Mouse (Mus musculus): ENCODE data around the gene Atxn7l1. TPM values are rescaled to one million over a fixed set of nuclear protein-coding genes. Genes with fewer than 3 reads are reported as not detected.

The Atxn7l1 gene
- polyA plus RNA-seq, 1 experiment: 3.9 TPM

DNA sequence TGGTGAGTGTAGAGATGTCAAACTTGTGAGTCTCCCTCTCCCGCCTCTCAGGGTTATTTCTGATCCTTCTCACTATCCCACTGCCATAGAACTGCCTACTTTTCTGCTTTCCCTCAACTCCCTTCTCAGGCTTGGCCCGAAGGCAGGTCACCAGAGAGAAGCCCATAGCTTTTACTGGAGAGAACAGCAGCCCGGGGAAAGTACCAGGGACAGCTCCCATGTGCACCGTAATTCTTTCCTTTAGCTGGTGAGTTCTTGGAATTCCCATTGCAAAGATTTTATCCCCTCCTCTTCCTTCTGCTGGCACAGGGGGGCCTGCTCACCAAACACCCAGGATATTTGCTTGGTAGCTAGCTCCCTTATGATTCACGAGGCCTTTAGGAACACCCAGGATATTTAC is 190.7 kb downstream of the Atxn7l1 start:
- no peaks in the 10 kb centered on the region for H3K9me3 ChIP-seq (ENCODE audit: control insufficient read depth, low read length)
- H3K36me3 ChIP-seq (ENCODE audit: control insufficient read depth): peaks cover 87% of the 10 kb centered on the region

DNA sequence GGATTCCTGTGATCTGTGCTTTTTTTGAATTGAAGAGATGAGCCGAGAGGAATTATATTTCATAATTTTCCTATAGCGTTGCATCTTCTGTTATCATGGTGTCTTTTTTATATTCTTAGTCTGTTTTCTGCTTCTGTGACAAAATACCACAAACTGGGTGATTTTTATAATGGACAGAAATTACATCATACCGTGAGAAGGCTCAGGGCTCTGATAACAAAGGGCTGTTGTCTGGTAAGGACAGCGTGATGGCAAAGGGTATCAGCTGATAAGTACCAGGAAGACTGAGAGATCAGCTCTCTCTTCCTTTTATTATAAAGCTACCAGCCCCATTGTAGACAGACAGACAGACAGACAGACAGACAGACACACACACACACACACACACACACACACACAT is 192.3 kb downstream of the Atxn7l1 start:
- peaks cover 87% of the 10 kb centered on the region for H3K36me3 ChIP-seq (ENCODE audit: control insufficient read depth)
- H3K4me1 ChIP-seq (ENCODE audit: control insufficient read depth): peaks cover 34% of the 10 kb centered on the region
- no peaks in the 10 kb centered on the region for H3K9me3 ChIP-seq (ENCODE audit: control insufficient read depth, low read length)
- no peaks in the 10 kb centered on the region for H3K27me3 ChIP-seq (ENCODE audit: control insufficient read depth)
- TF ChIP-seq TAL1 (IDR thresholded peaks at IDR 0.05; ENCODE audit: low read length) (no peak), GATA1 (IDR thresholded peaks at IDR 0.05; ENCODE audit: low read length) (no peak)
- H3K4me3 ChIP-seq (replicated peaks): no peak overlapping the region

More for the DNA sequence above, 190.7 kb downstream of the Atxn7l1 start:
- no peak overlapping the region for H3K4me3 ChIP-seq (replicated peaks)
- TF ChIP-seq TAL1 (IDR thresholded peaks at IDR 0.05; ENCODE audit: low read length) (no peak), GATA1 (IDR thresholded peaks at IDR 0.05; ENCODE audit: low read length) (no peak)
- peaks cover 51% of the 10 kb centered on the region for H3K4me1 ChIP-seq (ENCODE audit: control insufficient read depth)
- no peaks in the 10 kb centered on the region for H3K27me3 ChIP-seq (ENCODE audit: control insufficient read depth)

DNA sequence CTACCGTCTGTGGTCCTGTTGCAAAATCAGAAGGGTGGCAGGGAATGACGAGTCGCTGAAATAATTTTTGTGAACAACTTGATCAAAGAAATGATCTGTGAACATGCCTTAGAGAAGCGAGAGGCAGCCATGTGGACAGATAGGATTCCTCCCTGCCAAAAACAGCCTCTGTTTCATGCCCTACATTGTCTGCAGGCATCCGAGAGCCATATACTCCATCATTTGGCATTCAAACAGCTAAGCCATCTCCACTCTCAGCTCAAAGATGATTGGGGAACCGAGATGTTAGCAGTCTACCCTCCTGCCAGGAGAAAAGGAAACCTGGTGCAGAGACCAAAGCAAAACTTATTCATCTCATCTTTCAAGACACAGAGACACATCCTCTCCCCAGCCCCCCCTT is 193.2 kb downstream of the Atxn7l1 start:
- Histone ChIP-seq H3K4me1 (ENCODE audit: control insufficient read depth) (peaks cover 26% of the 10 kb centered on the region), H3K4me3 (replicated peaks) (no peak overlapping the region), H3K36me3 (ENCODE audit: control insufficient read depth) (peaks cover 91% of the 10 kb centered on the region), H3K9me3 (ENCODE audit: control insufficient read depth, low read length) (no peaks in the 10 kb centered on the region), H3K27me3 (ENCODE audit: control insufficient read depth) (no peaks in the 10 kb centered on the region)
- TF ChIP-seq GATA1 (IDR thresholded peaks at IDR 0.05; ENCODE audit: low read length) (no peak), TAL1 (IDR thresholded peaks at IDR 0.05; ENCODE audit: low read length) (no peak)

DNA sequence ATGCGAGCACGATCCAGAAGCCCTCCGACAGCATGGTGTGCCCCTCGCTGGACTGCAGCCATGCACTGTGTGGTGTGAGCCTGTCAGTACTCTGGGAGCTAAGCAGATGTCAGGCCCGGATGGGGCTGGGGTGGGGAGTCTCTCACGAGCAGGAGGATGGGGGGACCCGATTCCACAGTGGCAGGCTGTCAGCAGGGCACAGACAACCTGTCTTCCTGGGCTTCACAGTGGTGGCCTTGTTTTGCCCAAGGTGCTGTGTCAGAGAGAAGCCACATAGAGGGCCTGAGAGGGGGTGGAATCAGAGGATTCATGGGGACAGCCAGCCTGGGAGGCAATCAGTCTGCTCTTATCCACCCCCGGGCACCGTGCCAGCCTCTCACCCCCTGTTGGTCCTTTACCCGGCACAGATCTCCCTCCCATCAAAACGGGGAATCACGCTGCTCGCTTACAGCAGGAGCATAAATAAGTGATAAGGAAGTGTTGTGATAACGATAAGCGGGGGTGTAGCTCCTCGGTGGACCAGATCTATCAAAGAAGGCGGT is 193.9 kb downstream of the Atxn7l1 start:
- H3K4me3 ChIP-seq (replicated peaks): no peak overlapping the region
- H3K36me3 ChIP-seq (ENCODE audit: control insufficient read depth): peaks cover 91% of the 10 kb centered on the region
- H3K27me3 ChIP-seq (ENCODE audit: control insufficient read depth): no peaks in the 10 kb centered on the region
- H3K9me3 ChIP-seq (ENCODE audit: control insufficient read depth, low read length): no peaks in the 10 kb centered on the region
- TF ChIP-seq TAL1 (IDR thresholded peaks at IDR 0.05; ENCODE audit: low read length): no peak
- TF ChIP-seq GATA1 (IDR thresholded peaks at IDR 0.05; ENCODE audit: low read length): no peak
- peaks cover 18% of the 10 kb centered on the region for H3K4me1 ChIP-seq (ENCODE audit: control insufficient read depth)

DNA sequence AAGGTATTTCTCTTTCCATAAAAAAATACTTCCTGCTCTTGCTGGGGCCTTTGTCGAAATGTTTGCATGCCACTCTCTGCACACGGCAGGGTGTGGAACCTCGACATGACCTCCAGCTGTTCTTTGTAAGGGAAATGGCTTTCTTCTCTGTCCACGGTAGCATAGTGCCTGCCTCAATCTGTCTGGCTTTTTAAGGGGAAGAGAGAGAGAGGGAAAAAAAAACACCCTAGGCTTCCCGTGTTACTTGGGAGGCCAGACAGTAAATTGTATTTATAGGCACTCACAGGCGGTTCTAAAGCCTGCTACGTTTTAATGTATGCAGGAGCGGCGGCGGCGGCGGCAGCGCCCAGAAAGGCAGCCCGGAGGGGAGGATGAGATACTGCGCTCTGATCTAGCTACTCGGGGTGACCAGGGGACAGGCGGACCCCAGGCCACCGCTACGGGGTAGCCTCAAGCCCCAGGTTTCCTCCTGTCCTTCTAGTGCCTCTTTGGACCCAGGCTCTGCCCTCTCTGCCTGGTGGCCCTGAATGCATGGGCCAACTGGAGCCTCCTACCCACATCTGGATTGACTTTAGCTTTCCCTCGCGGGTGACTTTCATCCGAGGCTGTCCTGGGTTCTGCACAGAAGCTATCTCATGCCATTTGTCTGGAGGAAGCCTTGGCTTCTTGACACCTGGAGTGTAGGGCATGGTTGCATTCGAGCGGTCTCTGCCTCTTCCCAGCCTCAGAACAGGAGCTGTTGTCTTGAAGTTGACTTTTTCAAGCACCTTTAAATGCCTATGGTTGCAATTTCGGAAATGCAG is 197.7 kb downstream of the Atxn7l1 start:
- H3K36me3 ChIP-seq (ENCODE audit: control insufficient read depth): peaks cover 96% of the 10 kb centered on the region
- H3K27me3 ChIP-seq (ENCODE audit: control insufficient read depth): no peaks in the 10 kb centered on the region
- peaks cover 7% of the 10 kb centered on the region for H3K4me1 ChIP-seq (ENCODE audit: control insufficient read depth)
- H3K4me3 ChIP-seq (replicated peaks): no peak overlapping the region
- peaks cover 5% of the 10 kb centered on the region for H3K9me3 ChIP-seq (ENCODE audit: control insufficient read depth, low read length)
- TF ChIP-seq TAL1 (IDR thresholded peaks at IDR 0.05; ENCODE audit: low read length) (no peak), GATA1 (IDR thresholded peaks at IDR 0.05; ENCODE audit: low read length) (no peak)

DNA sequence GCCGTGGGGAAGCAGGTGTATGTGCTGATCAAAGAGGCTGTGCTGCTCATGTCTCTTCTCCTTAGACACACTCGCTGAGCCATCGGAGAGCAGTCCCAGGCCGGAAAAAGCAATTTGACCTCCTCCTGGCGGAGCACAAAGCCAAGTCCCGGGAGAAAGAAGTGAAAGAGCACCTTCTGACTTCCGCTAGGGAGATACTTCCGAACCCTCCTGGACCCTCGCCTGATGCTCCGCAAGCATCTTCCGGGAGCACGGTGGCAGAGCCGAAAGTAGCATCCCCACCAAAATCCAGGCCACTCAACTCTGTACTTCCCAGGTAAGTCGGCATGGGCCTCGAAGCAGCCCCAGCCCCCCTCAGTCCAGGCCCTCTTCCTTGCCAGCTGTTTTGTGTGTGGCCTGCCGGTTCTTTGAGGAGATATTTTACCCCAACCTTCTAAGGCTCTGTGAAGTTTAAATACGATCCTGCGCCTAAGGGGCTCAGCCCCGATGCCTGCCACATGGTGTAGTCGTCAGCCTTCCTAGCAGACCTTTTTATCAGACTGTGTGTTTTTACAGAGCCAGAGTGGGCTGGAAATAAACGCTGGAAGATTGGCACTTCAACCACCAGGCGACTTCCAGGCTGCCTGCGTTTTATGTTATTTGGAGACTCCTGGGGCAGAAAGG is 198.4 kb downstream of the Atxn7l1 start:
- Histone ChIP-seq H3K4me3 (replicated peaks) (no peak overlapping the region), H3K4me1 (ENCODE audit: control insufficient read depth) (peaks cover 6% of the 10 kb centered on the region), H3K36me3 (ENCODE audit: control insufficient read depth) (peaks cover 96% of the 10 kb centered on the region), H3K9me3 (ENCODE audit: control insufficient read depth, low read length) (peaks cover 7% of the 10 kb centered on the region), H3K27me3 (ENCODE audit: control insufficient read depth) (no peaks in the 10 kb centered on the region)
- TF ChIP-seq GATA1 (IDR thresholded peaks at IDR 0.05; ENCODE audit: low read length) (no peak), TAL1 (IDR thresholded peaks at IDR 0.05; ENCODE audit: low read length) (no peak)

DNA sequence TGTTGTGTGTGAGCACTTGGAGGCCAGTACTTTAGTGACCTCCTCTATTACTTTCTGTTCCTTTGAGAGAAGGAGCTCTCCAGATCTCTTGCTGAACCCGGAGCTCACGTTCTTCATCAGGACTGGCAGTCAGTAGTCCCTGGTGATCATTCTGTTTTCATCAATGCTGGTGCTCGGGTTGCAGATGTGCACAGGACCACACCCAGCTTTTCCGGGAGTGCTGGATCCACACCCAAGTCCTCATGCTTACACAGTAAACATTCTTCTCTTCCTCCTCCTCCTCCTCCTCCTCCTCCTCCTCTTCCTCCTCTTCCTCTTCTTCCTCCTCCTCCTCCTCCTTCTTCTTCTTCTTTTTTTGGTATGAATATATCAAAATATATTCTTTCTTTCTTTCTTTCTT is 205.2 kb downstream of the Atxn7l1 start:
- Histone ChIP-seq H3K27me3 (ENCODE audit: control insufficient read depth) (no peaks in the 10 kb centered on the region), H3K9me3 (ENCODE audit: control insufficient read depth, low read length) (peaks cover 7% of the 10 kb centered on the region), H3K4me1 (ENCODE audit: control insufficient read depth) (peaks cover 4% of the 10 kb centered on the region), H3K4me3 (replicated peaks) (no peak overlapping the region), H3K36me3 (ENCODE audit: control insufficient read depth) (peaks cover 88% of the 10 kb centered on the region)
- TF ChIP-seq GATA1 (IDR thresholded peaks at IDR 0.05; ENCODE audit: low read length): no peak
- no peak for TF ChIP-seq TAL1 (IDR thresholded peaks at IDR 0.05; ENCODE audit: low read length)

DNA sequence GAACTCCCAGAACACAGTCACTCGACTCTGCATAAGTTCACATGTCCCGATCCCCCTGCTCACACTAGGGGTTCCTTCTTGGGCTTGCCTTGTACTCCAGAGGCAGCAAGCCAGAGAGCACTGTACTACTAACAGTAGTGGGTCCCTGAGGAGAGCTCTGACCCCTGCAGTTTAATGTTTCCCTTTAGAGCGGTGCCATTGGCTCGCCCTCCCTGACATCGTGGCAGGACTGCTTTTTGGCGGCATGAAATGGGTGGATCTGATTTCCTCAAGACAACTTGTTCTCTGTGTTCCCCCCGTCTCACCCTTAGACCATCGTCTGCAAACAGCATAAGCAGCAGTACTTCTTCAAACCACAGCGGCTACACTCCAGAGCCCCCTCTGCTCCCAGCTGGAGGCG is 210.9 kb downstream of the Atxn7l1 start:
- Histone ChIP-seq H3K9me3 (ENCODE audit: control insufficient read depth, low read length) (no peaks in the 10 kb centered on the region), H3K27me3 (ENCODE audit: control insufficient read depth) (no peaks in the 10 kb centered on the region), H3K36me3 (ENCODE audit: control insufficient read depth) (peaks cover 83% of the 10 kb centered on the region), H3K4me3 (replicated peaks) (no peak overlapping the region), H3K4me1 (ENCODE audit: control insufficient read depth) (no peaks in the 10 kb centered on the region)
- no peak for TF ChIP-seq GATA1 (IDR thresholded peaks at IDR 0.05; ENCODE audit: low read length)
- no peak for TF ChIP-seq TAL1 (IDR thresholded peaks at IDR 0.05; ENCODE audit: low read length)

DNA sequence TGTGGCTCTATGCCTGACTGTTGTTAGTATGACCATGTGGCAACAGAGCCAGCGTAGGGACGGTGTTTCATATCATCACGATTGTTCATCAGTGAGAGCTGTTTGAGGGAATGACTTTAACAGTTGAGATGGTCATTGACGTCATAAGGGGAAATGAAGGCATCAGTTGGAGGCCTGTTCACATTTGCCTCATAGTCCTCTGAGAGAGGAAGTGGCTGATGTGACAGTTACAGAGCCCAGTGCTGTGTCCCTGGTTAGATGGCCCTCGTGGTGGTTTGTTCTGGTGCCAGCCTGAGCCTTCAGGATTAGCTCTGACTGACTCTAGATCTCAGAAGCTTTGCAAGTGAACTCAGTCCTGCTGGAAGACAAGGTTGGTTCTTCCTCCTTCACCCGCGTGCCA is 211.7 kb downstream of the Atxn7l1 start:
- no peaks in the 10 kb centered on the region for H3K27me3 ChIP-seq (ENCODE audit: control insufficient read depth)

More for the DNA sequence above, 211.7 kb downstream of the Atxn7l1 start:
- H3K4me1 ChIP-seq (ENCODE audit: control insufficient read depth): no peaks in the 10 kb centered on the region
- TF ChIP-seq TAL1 (IDR thresholded peaks at IDR 0.05; ENCODE audit: low read length) (no peak), GATA1 (IDR thresholded peaks at IDR 0.05; ENCODE audit: low read length) (no peak)
- no peak overlapping the region for H3K4me3 ChIP-seq (replicated peaks)
- H3K9me3 ChIP-seq (ENCODE audit: control insufficient read depth, low read length): no peaks in the 10 kb centered on the region
- peaks cover 83% of the 10 kb centered on the region for H3K36me3 ChIP-seq (ENCODE audit: control insufficient read depth)

Data from erythroblast, embryonic 14.5 days (primary cell).